17 mouse cellular contexts compared by ENCODE assay signal in the genomic region with DNA sequence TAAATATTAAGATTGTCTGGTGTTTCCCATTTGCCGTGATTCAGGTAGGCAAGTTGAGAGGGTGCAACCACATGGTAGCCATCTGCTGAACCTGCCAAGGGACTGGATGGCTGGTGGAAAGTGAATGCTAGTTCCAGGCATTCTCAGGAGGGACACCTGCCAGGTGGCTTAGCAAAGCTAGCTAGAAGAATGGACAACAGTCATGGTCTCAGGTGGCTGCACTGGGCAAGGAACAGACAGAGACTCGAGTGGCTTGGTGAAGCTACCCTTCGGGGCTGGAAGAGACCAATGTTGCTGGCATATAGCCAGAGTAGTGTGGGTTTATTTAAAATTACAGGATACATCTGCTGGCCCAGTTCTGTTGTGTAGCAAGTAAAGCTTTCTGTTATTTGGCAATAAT.
"Had no signal": no experiment of that assay in that cellular context is flagged by ENCODE, and none has a peak within 500 bp of the region (broad histone marks: within the 10 kb centered on the region; RNA-seq: fewer than 3 reads in every experiment).

No protein-coding gene starts in this region.

- H3K9ac ChIP-seq: liver, embryonic 15.5 days; liver, postnatal 0 days; lung, embryonic 15.5 days; midbrain, embryonic 13.5 days; midbrain, embryonic 15.5 days; neural tube, embryonic 12.5 days; stomach, embryonic 15.5 days had no signal

- H3K4me1 ChIP-seq: liver, embryonic 15.5 days; lung, embryonic 15.5 days; megakaryocyte, embryonic 14.5 days; midbrain, embryonic 13.5 days; midbrain, embryonic 15.5 days; neural tube, embryonic 12.5 days; stomach, embryonic 15.5 days had no signal

- H3K4me3 ChIP-seq: liver, embryonic 15.5 days; lung, embryonic 15.5 days; megakaryocyte, embryonic 14.5 days; midbrain, embryonic 13.5 days; midbrain, embryonic 15.5 days; neural tube, embryonic 12.5 days; stomach, embryonic 15.5 days had no signal

- ATAC-seq: liver, postnatal 0 days; lung, postnatal 0 days; midbrain, embryonic 13.5 days; midbrain, embryonic 15.5 days had no signal

- H3K27ac ChIP-seq: liver, embryonic 15.5 days; lung, embryonic 15.5 days; macrophage; midbrain, embryonic 13.5 days; midbrain, embryonic 15.5 days; neural tube, embryonic 12.5 days; stomach, embryonic 15.5 days; stomach, postnatal 0 days had no signal

- H3K27me3 ChIP-seq: liver, embryonic 15.5 days; lung, embryonic 15.5 days; megakaryocyte, embryonic 14.5 days; midbrain, embryonic 13.5 days; midbrain, embryonic 15.5 days; neural tube, embryonic 12.5 days; stomach, embryonic 15.5 days had no signal

- H3K9me3 ChIP-seq: liver, embryonic 15.5 days; lung, embryonic 15.5 days; midbrain, embryonic 15.5 days; stomach, embryonic 15.5 days had no signal

- H3K4me2 ChIP-seq: liver, embryonic 15.5 days; lung, embryonic 15.5 days; midbrain, embryonic 11.5 days; midbrain, embryonic 13.5 days; midbrain, embryonic 15.5 days; neural tube, embryonic 12.5 days; stomach, embryonic 15.5 days had no signal

- DNase-seq: liver, postnatal 0 days; lung, postnatal 14 days; lung, postnatal 36 days; right cerebral cortex, postnatal 14 days; thymus, adult 2 months; thymus, postnatal 36 days had no signal

- H3K36me3 ChIP-seq: liver, embryonic 15.5 days; lung, embryonic 15.5 days; midbrain, embryonic 13.5 days; midbrain, embryonic 15.5 days; neural tube, embryonic 12.5 days; stomach, embryonic 15.5 days had no signal
